In the genomic region with DNA sequence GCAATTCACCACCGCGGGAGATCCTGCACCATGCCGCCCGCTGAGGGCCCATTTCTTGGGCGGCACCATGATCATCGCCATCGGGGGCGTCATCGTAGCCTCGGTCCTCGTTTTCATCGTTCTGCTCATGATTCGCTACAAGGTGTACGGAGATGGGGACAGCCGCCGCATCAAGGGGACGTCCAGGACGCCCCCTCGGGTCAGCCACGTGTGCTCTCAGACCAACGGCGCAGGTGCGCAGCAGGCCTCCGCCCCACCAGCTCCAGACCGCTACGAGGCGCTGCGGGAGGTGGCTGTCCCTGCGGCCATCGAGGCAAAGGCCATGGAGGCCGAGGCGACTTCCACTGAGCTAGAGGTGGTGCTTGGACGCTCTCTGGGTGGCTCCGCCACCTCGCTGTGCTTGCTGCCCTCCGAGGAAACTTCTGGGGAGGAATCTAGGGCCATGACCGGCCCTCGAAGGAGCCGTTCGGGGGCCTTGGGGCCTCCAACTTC, we compare ENCODE assay signal across 9 mouse cellular contexts. TPM values are rescaled to one million over a fixed set of nuclear protein-coding genes. Genes with fewer than 3 reads are reported as not detected.
DNase-seq lines count a peak whose midpoint lies in the region; ATAC-seq and TF ChIP-seq lines count a peak whose summit lies in the region.
"Had no signal": no experiment of that assay in that cellular context is flagged by ENCODE, and none has a peak within 500 bp of the region (broad histone marks: within the 10 kb centered on the region; RNA-seq: fewer than 3 reads in every experiment).

No protein-coding gene starts in this region.

- WGBS in lung, embryonic 16.5 days = 24% methylated on average over 40 of the region's 40 CpGs
- 24% methylated on average over 40 of the region's 40 CpGs for WGBS in forebrain, embryonic 16.5 days
- 48% methylated on average over 39 of the region's 40 CpGs for WGBS in liver, embryonic 14.5 days (ENCODE audit: insufficient replicate concordance)
- WGBS in stomach, postnatal 0 days = 45% methylated on average over 39 of the region's 40 CpGs

- no peaks in the 10 kb centered on the region for H3K9me3 ChIP-seq in lung, embryonic 16.5 days (ENCODE audit: control insufficient read depth, low read length)
- no peaks in the 10 kb centered on the region for H3K9me3 ChIP-seq in forebrain, embryonic 16.5 days (ENCODE audit: control insufficient read depth, low read length)
- no peaks in the 10 kb centered on the region for H3K9me3 ChIP-seq in liver, embryonic 14.5 days (ENCODE audit: control insufficient read depth, low read length)
- H3K9me3 ChIP-seq in stomach, postnatal 0 days (ENCODE audit: control insufficient read depth, low read length) = no peaks in the 10 kb centered on the region

- H3K4me1 ChIP-seq in lung, embryonic 16.5 days (replicated peaks; ENCODE audit: control insufficient read depth, insufficient read depth, low read length) = peaks cover 7% of the 10 kb centered on the region
- H3K4me1 ChIP-seq in forebrain, embryonic 16.5 days (replicated peaks; ENCODE audit: control insufficient read depth, insufficient read depth, low read length) = peaks cover 18% of the 10 kb centered on the region
- no peaks in the 10 kb centered on the region for H3K4me1 ChIP-seq in liver, embryonic 14.5 days (replicated peaks; ENCODE audit: control insufficient read depth in 2 of 2, insufficient read depth in 2 of 2, low read length in 1 of 2)
- H3K4me1 ChIP-seq in stomach, postnatal 0 days (replicated peaks; ENCODE audit: control insufficient read depth, insufficient read depth) = 0 out of 2 replicates have a peak, but pooled peaks cover 4% of the 10 kb centered on the region

- no peak for TF ChIP-seq EP300 in liver, embryonic 14.5 days (IDR thresholded peaks at IDR 0.05; ENCODE audit: low read depth)
- TF ChIP-seq EP300 in stomach, postnatal 0 days (optimal IDR thresholded peaks at IDR 0.05) = no peak

- H3K4me2 ChIP-seq in lung, embryonic 16.5 days (ENCODE audit: low read depth, low read length) = peak overlapping the region; percentile 89
- H3K4me2 ChIP-seq in forebrain, embryonic 16.5 days (ENCODE audit: low read length) = peak overlapping the region; percentile 60
- peak overlapping the region; percentile 68 for H3K4me2 ChIP-seq in liver, embryonic 14.5 days (ENCODE audit: low read depth)
- peak overlapping the region; percentile 91 for H3K4me2 ChIP-seq in stomach, postnatal 0 days (replicated peaks; ENCODE audit: low read depth)

- no peaks in the 10 kb centered on the region for H3K36me3 ChIP-seq in lung, embryonic 16.5 days (ENCODE audit: control insufficient read depth, insufficient read depth, low read length)
- peaks cover 7% of the 10 kb centered on the region for H3K36me3 ChIP-seq in forebrain, embryonic 16.5 days (ENCODE audit: control insufficient read depth, insufficient read depth)
- H3K36me3 ChIP-seq in liver, embryonic 14.5 days (replicated peaks; ENCODE audit: control insufficient read depth, insufficient read depth, low read depth) = no peaks in the 10 kb centered on the region
- no peaks in the 10 kb centered on the region for H3K36me3 ChIP-seq in stomach, postnatal 0 days (ENCODE audit: control insufficient read depth, insufficient read depth, low read length)

- no peak overlapping the region for H3K27ac ChIP-seq in lung, embryonic 16.5 days (ENCODE audit: low read length)
- no peak overlapping the region for H3K27ac ChIP-seq in forebrain, embryonic 16.5 days (ENCODE audit: low read length)
- H3K27ac ChIP-seq in liver, embryonic 14.5 days = no peak overlapping the region
- no peak overlapping the region for H3K27ac ChIP-seq in stomach, postnatal 0 days (replicated peaks)

- no peaks in the 10 kb centered on the region for H3K27me3 ChIP-seq in lung, embryonic 16.5 days (ENCODE audit: control insufficient read depth, insufficient read depth, low read depth, low read length)
- 0 out of 2 replicates have a peak, but pooled peaks cover 3% of the 10 kb centered on the region for H3K27me3 ChIP-seq in forebrain, embryonic 16.5 days (replicated peaks; ENCODE audit: control insufficient read depth, insufficient read depth, low read length)
- H3K27me3 ChIP-seq in liver, embryonic 14.5 days (ENCODE audit: control insufficient read depth, insufficient read depth, low read length) = peaks cover 13% of the 10 kb centered on the region; the same call in 1 of the 2 replicates
- no peaks in the 10 kb centered on the region for H3K27me3 ChIP-seq in stomach, postnatal 0 days (ENCODE audit: control insufficient read depth, insufficient read depth, low read length)

- peak; percentile 21; the same call in 1 of the 2 replicates for ATAC-seq in lung, embryonic 16.5 days (ENCODE audit: low read depth)
- no peak for ATAC-seq in forebrain, embryonic 16.5 days
- ATAC-seq in liver, embryonic 14.5 days (ENCODE audit: insufficient read depth) = no peak
- peak; percentile 44 for ATAC-seq in stomach, postnatal 0 days (ENCODE audit: low FRiP score, low TSS enrichment)

- no peak for DNase-seq in lung, postnatal 10 days
- DNase-seq in liver, embryonic 14.5 days (ENCODE audit: low read depth in 3 of 3, low spot score in 3 of 3) = no peak
- DNase-seq in stomach, postnatal 0 days (ENCODE audit: low spot score) = no peak
- no peak for DNase-seq in gastrocnemius, postnatal 25 days
- no peak for DNase-seq in adrenal gland, adult 8-10 months
- no peak for DNase-seq in layer of hippocampus, postnatal 10 days (ENCODE audit: low spot score in 2 of 2)

- no peak for TF ChIP-seq CTCF in liver, embryonic 14.5 days (IDR thresholded peaks at IDR 0.05; ENCODE audit: low read depth)
- no peak; the same call in 1 of the 2 replicates for TF ChIP-seq CTCF in stomach, postnatal 0 days (IDR thresholded peaks at IDR 0.05; ENCODE audit: low read depth)

- H3K4me3 ChIP-seq in lung, embryonic 16.5 days (ENCODE audit: low read length) = peak overlapping the region; percentile 60
- peak overlapping the region; percentile 38; the same call in 1 of the 2 replicates for H3K4me3 ChIP-seq in forebrain, embryonic 16.5 days (replicated peaks; ENCODE audit: low read length)
- H3K4me3 ChIP-seq in liver, embryonic 14.5 days (ENCODE audit: insufficient read depth in 1 of 2, low read depth in 2 of 2, low read length in 2 of 2) = peak overlapping the region in 1 of 2 experiments; percentile 47; a peak in 2 of 4 replicates
- H3K4me3 ChIP-seq in stomach, postnatal 0 days (ENCODE audit: low read depth, low read length) = peak overlapping the region; percentile 47

- peak overlapping the region; percentile 68 for H3K9ac ChIP-seq in lung, embryonic 16.5 days (ENCODE audit: low read length)
- peak overlapping the region; percentile 51 for H3K9ac ChIP-seq in forebrain, embryonic 16.5 days (replicated peaks; ENCODE audit: low read depth, low read length)
- H3K9ac ChIP-seq in liver, embryonic 14.5 days (replicated peaks) = no peak overlapping the region
- peak overlapping the region; percentile 55 for H3K9ac ChIP-seq in stomach, postnatal 0 days (ENCODE audit: low read length)

RNA-seq across cellular contexts. Expression of gene Lrfn1, which starts 15.0 kb away (rescaled TPM):
- 1.5 and 1.8 TPM in 2 replicates for polyA plus RNA-seq in lung, embryonic 16.5 days (2015; fragmentation: Nextera tagmentation; extraction: Ambion mirVana)
- polyA plus RNA-seq in forebrain, embryonic 16.5 days (2015; fragmentation: Nextera tagmentation; extraction: Ambion mirVana) = 9.1 and 10.6 TPM in 2 replicates
- polyA plus RNA-seq in liver, embryonic 14.5 days (2012; rRNA removed) = 0.41 and 0.58 TPM in 2 replicates
- 0.15 TPM in 1 of 2 replicates, not detected in the other for polyA plus RNA-seq in liver, embryonic 14.5 days (2014; fragmentation: Nextera tagmentation; extraction: Ambion mirVana)
- polyA plus RNA-seq in stomach, postnatal 0 days (2015; fragmentation: Nextera tagmentation; extraction: Ambion mirVana) = 0.96 and 1.3 TPM in 2 replicates
- under 1 TPM; 0.23 to 0.38 TPM for total RNA-seq in gastrocnemius, postnatal 25 days (2021)
- total RNA-seq in adrenal gland, adult 8-10 months (2022) = 10 to 100 TPM; 19.3 to 27.7 (median 24.5) TPM
- total RNA-seq in layer of hippocampus, postnatal 10 days (2021) = 10 to 100 TPM; 91.8 to 96.1 TPM

RNA-seq across cellular contexts. Expression of gene Gmfg, which starts 29.5 kb away (rescaled TPM):
- polyA plus RNA-seq in lung, embryonic 16.5 days (2015; fragmentation: Nextera tagmentation; extraction: Ambion mirVana) = 46.6 and 47.1 TPM in 2 replicates
- 1.7 and 2.2 TPM in 2 replicates for polyA plus RNA-seq in forebrain, embryonic 16.5 days (2015; fragmentation: Nextera tagmentation; extraction: Ambion mirVana)
- polyA plus RNA-seq in liver, embryonic 14.5 days (2012; rRNA removed) = 13.1 and 22.2 TPM in 2 replicates
- polyA plus RNA-seq in liver, embryonic 14.5 days (2014; fragmentation: Nextera tagmentation; extraction: Ambion mirVana) = 31.4 and 39.3 TPM in 2 replicates
- polyA plus RNA-seq in stomach, postnatal 0 days (2015; fragmentation: Nextera tagmentation; extraction: Ambion mirVana) = 18.9 and 23.1 TPM in 2 replicates
- total RNA-seq in gastrocnemius, postnatal 25 days (2021) = 1 to 10 TPM; 1.6 to 4.2 TPM
- total RNA-seq in adrenal gland, adult 8-10 months (2022) = 10 to 100 TPM in 2 of 4 experiments, 1 to 10 TPM in 2; 7.5 to 13.5 (median 11.3) TPM
- 1 to 10 TPM; 4.2 to 4.3 TPM for total RNA-seq in layer of hippocampus, postnatal 10 days (2021)

RNA-seq across cellular contexts. Expression of gene Ifnl2, which starts 43.5 kb away (rescaled TPM):
- not detected in 2 replicates for polyA plus RNA-seq in lung, embryonic 16.5 days (2015; fragmentation: Nextera tagmentation; extraction: Ambion mirVana)
- not detected in 2 replicates for polyA plus RNA-seq in forebrain, embryonic 16.5 days (2015; fragmentation: Nextera tagmentation; extraction: Ambion mirVana)
- not detected in 2 replicates for polyA plus RNA-seq in liver, embryonic 14.5 days (2012; rRNA removed)
- polyA plus RNA-seq in liver, embryonic 14.5 days (2014; fragmentation: Nextera tagmentation; extraction: Ambion mirVana) = not detected in 2 replicates
- polyA plus RNA-seq in stomach, postnatal 0 days (2015; fragmentation: Nextera tagmentation; extraction: Ambion mirVana) = not detected in 2 replicates
- total RNA-seq in gastrocnemius, postnatal 25 days (2021) = not detected
- total RNA-seq in adrenal gland, adult 8-10 months (2022) = under 1 TPM in 1 of 4 experiments, not detected in 3; 0.46 TPM
- not detected for total RNA-seq in layer of hippocampus, postnatal 10 days (2021)
- total RNA-seq: megakaryocyte progenitor cell, adult 5-6 weeks had no signal

RNA-seq across cellular contexts. Expression of gene Ifnl3, which starts 55.9 kb away (rescaled TPM):
- polyA plus RNA-seq in lung, embryonic 16.5 days (2015; fragmentation: Nextera tagmentation; extraction: Ambion mirVana) = not detected in 2 replicates
- polyA plus RNA-seq in forebrain, embryonic 16.5 days (2015; fragmentation: Nextera tagmentation; extraction: Ambion mirVana) = not detected in 2 replicates
- not detected in 2 replicates for polyA plus RNA-seq in liver, embryonic 14.5 days (2012; rRNA removed)
- not detected in 2 replicates for polyA plus RNA-seq in liver, embryonic 14.5 days (2014; fragmentation: Nextera tagmentation; extraction: Ambion mirVana)
- not detected in 2 replicates for polyA plus RNA-seq in stomach, postnatal 0 days (2015; fragmentation: Nextera tagmentation; extraction: Ambion mirVana)
- total RNA-seq in gastrocnemius, postnatal 25 days (2021) = not detected
- total RNA-seq in adrenal gland, adult 8-10 months (2022) = not detected
- total RNA-seq in layer of hippocampus, postnatal 10 days (2021) = not detected
- total RNA-seq: megakaryocyte progenitor cell, adult 5-6 weeks had no signal

Comparison
In these comparisons a context has a peak if more than half of its experiments do, and no peak if none do; other contexts are left out.
1. ATAC-seq: peak in lung, embryonic 16.5 days (single experiment) and stomach, postnatal 0 days (single experiment); none in forebrain, embryonic 16.5 days (single experiment) and liver, embryonic 14.5 days (single experiment).
2. Peak in every context shown above with its lines, with median percentiles within 50 percentile points of each other: H3K4me2 ChIP-seq.